Mouse (Mus musculus) hindbrain, embryonic 13.5 days (tissue): ENCODE results near the gene Acsl3. TPM values are rescaled to one million over a fixed set of nuclear protein-coding genes. Genes with fewer than 3 reads are reported as not detected.
A peak's percentile ranks its signal among the peaks of the same experiment; 100 is the strongest.

Source experiments
- ATAC-seq: fragments of 200-750 bp; cut with Nextera tagmentation; 2 replicates; pipeline ENCODE4 v1.8.0; 2017; ENCODE audit warnings: moderate TSS enrichment; ENCODE audit not compliant: low FRiP score
- H3K27ac ChIP-seq: fragments of 300-500 bp; sonication (generic); 2 replicates; pipeline ENCODE4 v1.5.1; 2015; ENCODE audit warnings: inconsistent platforms, mild to moderate bottlenecking, moderate library complexity
- H3K27me3 ChIP-seq: fragments of 300-500 bp; sonication (generic); 2 replicates; pipeline ENCODE4 v1.6.1; 2015; ENCODE audit warnings: mild to moderate bottlenecking, inconsistent platforms
- H3K36me3 ChIP-seq: fragments of 300-500 bp; sonication (generic); 2 replicates; pipeline ENCODE4 v1.6.1; 2015; ENCODE audit warnings: mild to moderate bottlenecking, inconsistent platforms
- H3K4me1 ChIP-seq: fragments of 300-500 bp; sonication (generic); replicated peaks from 2 replicates; pipeline ENCODE4 v1.6.1; 2015; ENCODE audit warnings: inconsistent platforms
- H3K4me2 ChIP-seq: fragments of 300-500 bp; sonication (generic); 2 replicates; pipeline ENCODE4 v1.6.1; 2015; ENCODE audit warnings: inconsistent platforms, mild to moderate bottlenecking, moderate library complexity
- H3K4me3 ChIP-seq: fragments of 300-500 bp; sonication (generic); 2 replicates; pipeline ENCODE4 v1.5.1; 2015; ENCODE audit warnings: mild to moderate bottlenecking, inconsistent platforms
- H3K9ac ChIP-seq: fragments of 300-500 bp; sonication (generic); 2 replicates; pipeline ENCODE4 v1.6.1; 2015; ENCODE audit warnings: mild to moderate bottlenecking, inconsistent platforms
- H3K9me3 ChIP-seq: fragments of 300-500 bp; sonication (generic); 2 replicates; pipeline ENCODE4 v1.6.1; 2016; ENCODE audit warnings: inconsistent platforms
- WGBS: fragments of 180-500 bp; shearing (Covaris S2); methylation state at CpG from one replicate; pipeline ENCODE4 v1.1.7; 2015; 5-methylcytosine and 5-hydroxymethylcytosine counted together
- polyA plus RNA-seq: library from polyadenylated mRNA; unstranded; fragments of >200 nt; fragmentation: Nextera tagmentation; extraction: Ambion mirVana; gene quantifications from 2 replicates; pipeline ENCODE4 v1.2.1, GENCODE M21; 2015

The Acsl3 gene
- polyA plus RNA-seq, 1 experiment from 2014 or later = 78.5 TPM

GRCm38 (mm10) chr1:78657021-78657629, 500 bp upstream of the Acsl3 start:
- peak overlapping the region; percentile 99 for H3K27ac ChIP-seq
- ATAC-seq = no peak
- peak overlapping the region; percentile 87 for H3K4me2 ChIP-seq
- WGBS = 27% methylated on average over 21 of the region's 22 CpGs
- peak overlapping the region; percentile 89 for H3K4me3 ChIP-seq
- H3K9me3 ChIP-seq = no peaks in the 10 kb centered on the region
- peaks cover 32% of the 10 kb centered on the region for H3K4me1 ChIP-seq
- H3K36me3 ChIP-seq = no peaks in the 10 kb centered on the region
- peak overlapping the region; percentile 98 for H3K9ac ChIP-seq
- no peaks in the 10 kb centered on the region for H3K27me3 ChIP-seq

- Histone ChIP-seq H3K4me3 (peak overlapping the region; percentile 89), H3K27ac (peak overlapping the region; percentile 99), H3K9ac (peak overlapping the region; percentile 98), H3K9me3 (no peaks in the 10 kb centered on the region), H3K27me3 (no peaks in the 10 kb centered on the region), H3K36me3 (no peaks in the 10 kb centered on the region), H3K4me2 (peak overlapping the region; percentile 87), H3K4me1 (peaks cover 32% of the 10 kb centered on the region)
- 2% methylated on average over 20 of the region's 20 CpGs for WGBS
- ATAC-seq = peak; percentile 19
These were observed 1.0 kb downstream of the Acsl3 start for GRCm38 (mm10) chr1:78658441-78659269.

GRCm38 (mm10) chr1:78659270-78659823, 1.7 kb downstream of the Acsl3 start:
- no peak overlapping the region for H3K27ac ChIP-seq
- 23% methylated on average over 4 of the region's 4 CpGs for WGBS
- H3K9me3 ChIP-seq = no peaks in the 10 kb centered on the region
- H3K9ac ChIP-seq = peak overlapping the region; percentile 98
- H3K27me3 ChIP-seq = no peaks in the 10 kb centered on the region
- H3K4me1 ChIP-seq = peaks cover 32% of the 10 kb centered on the region
- peaks cover 5% of the 10 kb centered on the region for H3K36me3 ChIP-seq
- peak overlapping the region; percentile 89 for H3K4me3 ChIP-seq
- ATAC-seq = no peak
- peak overlapping the region; percentile 87 for H3K4me2 ChIP-seq

- Histone ChIP-seq H3K36me3 (peaks cover 45% of the 10 kb centered on the region), H3K27ac (no peak overlapping the region), H3K9me3 (no peaks in the 10 kb centered on the region), H3K4me2 (no peak overlapping the region), H3K4me1 (peaks cover 22% of the 10 kb centered on the region), H3K27me3 (no peaks in the 10 kb centered on the region), H3K9ac (no peak overlapping the region), H3K4me3 (no peak overlapping the region)
- WGBS = 92% methylated on average over 4 of the region's 4 CpGs
- ATAC-seq = no peak
These were observed 6.7 kb downstream of the Acsl3 start for GRCm38 (mm10) chr1:78664326-78664725.

- Histone ChIP-seq H3K36me3 (peaks cover 45% of the 10 kb centered on the region), H3K9me3 (no peaks in the 10 kb centered on the region), H3K27ac (no peak overlapping the region), H3K9ac (no peak overlapping the region), H3K4me2 (no peak overlapping the region), H3K27me3 (no peaks in the 10 kb centered on the region), H3K4me3 (no peak overlapping the region), H3K4me1 (peaks cover 7% of the 10 kb centered on the region)
- ATAC-seq = no peak
- WGBS = 98% methylated on average over 9 of the region's 9 CpGs
These were observed 8.4 kb downstream of the Acsl3 start for GRCm38 (mm10) chr1:78665954-78666499.

GRCm38 (mm10) chr1:78666585-78666984, 9.0 kb downstream of the Acsl3 start:
- Histone ChIP-seq H3K27me3 (no peaks in the 10 kb centered on the region), H3K4me2 (no peak overlapping the region), H3K27ac (no peak overlapping the region), H3K9me3 (no peaks in the 10 kb centered on the region), H3K9ac (no peak overlapping the region), H3K4me1 (peaks cover under 1% of the 10 kb centered on the region; the same call in 1 of the 2 replicates), H3K36me3 (peaks cover 45% of the 10 kb centered on the region), H3K4me3 (no peak overlapping the region)
- 98% methylated on average over 1 of the region's 1 CpGs for WGBS
- ATAC-seq = no peak

- H3K9me3 ChIP-seq = no peaks in the 10 kb centered on the region
- no peak overlapping the region for H3K27ac ChIP-seq
- no peak overlapping the region for H3K4me2 ChIP-seq
- H3K4me1 ChIP-seq = no peaks in the 10 kb centered on the region; the same call in 1 of the 2 replicates
- 94% methylated on average over 3 of the region's 3 CpGs for WGBS
- no peaks in the 10 kb centered on the region for H3K27me3 ChIP-seq
- H3K9ac ChIP-seq = no peak overlapping the region
- H3K36me3 ChIP-seq = peaks cover 13% of the 10 kb centered on the region; the same call in 1 of the 2 replicates
- no peak overlapping the region for H3K4me3 ChIP-seq
- ATAC-seq = no peak
These were observed 24.7 kb downstream of the Acsl3 start for GRCm38 (mm10) chr1:78682291-78682690.

- Histone ChIP-seq H3K9me3 (no peaks in the 10 kb centered on the region), H3K9ac (no peak overlapping the region), H3K4me3 (no peak overlapping the region), H3K36me3 (peaks cover 20% of the 10 kb centered on the region), H3K27me3 (no peaks in the 10 kb centered on the region), H3K4me1 (no peaks in the 10 kb centered on the region), H3K4me2 (no peak overlapping the region), H3K27ac (no peak overlapping the region)
- 90% methylated on average over 8 of the region's 8 CpGs for WGBS
- ATAC-seq = no peak
These were observed 26.5 kb downstream of the Acsl3 start for GRCm38 (mm10) chr1:78684128-78684527.

GRCm38 (mm10) chr1:78686872-78687271, 29.2 kb downstream of the Acsl3 start:
- Histone ChIP-seq H3K4me3 (no peak overlapping the region), H3K4me2 (no peak overlapping the region), H3K9ac (no peak overlapping the region), H3K9me3 (no peaks in the 10 kb centered on the region), H3K27me3 (no peaks in the 10 kb centered on the region), H3K4me1 (no peaks in the 10 kb centered on the region), H3K36me3 (peaks cover 36% of the 10 kb centered on the region), H3K27ac (no peak overlapping the region)
- ATAC-seq = no peak

- Histone ChIP-seq H3K9me3 (no peaks in the 10 kb centered on the region), H3K27ac (no peak overlapping the region), H3K27me3 (no peaks in the 10 kb centered on the region), H3K9ac (no peak overlapping the region), H3K36me3 (peaks cover 39% of the 10 kb centered on the region), H3K4me1 (no peaks in the 10 kb centered on the region), H3K4me2 (no peak overlapping the region), H3K4me3 (no peak overlapping the region)
- 92% methylated on average over 7 of the region's 7 CpGs for WGBS
- ATAC-seq = no peak
These were observed 30.5 kb downstream of the Acsl3 start for GRCm38 (mm10) chr1:78688149-78688548.

- Histone ChIP-seq H3K27me3 (no peaks in the 10 kb centered on the region), H3K27ac (no peak overlapping the region), H3K4me2 (no peak overlapping the region), H3K9me3 (no peaks in the 10 kb centered on the region), H3K9ac (no peak overlapping the region), H3K4me3 (no peak overlapping the region), H3K36me3 (peaks cover 78% of the 10 kb centered on the region), H3K4me1 (no peaks in the 10 kb centered on the region)
- WGBS = 93% methylated on average over 9 of the region's 9 CpGs
- ATAC-seq = no peak
These were observed 37.1 kb downstream of the Acsl3 start for GRCm38 (mm10) chr1:78694503-78695258.

- H3K4me3 ChIP-seq = no peak overlapping the region
- no peaks in the 10 kb centered on the region for H3K27me3 ChIP-seq
- 95% methylated on average over 2 of the region's 2 CpGs for WGBS
- H3K9me3 ChIP-seq = no peaks in the 10 kb centered on the region
- no peak overlapping the region for H3K4me2 ChIP-seq
- H3K36me3 ChIP-seq = peaks cover 76% of the 10 kb centered on the region
- no peak overlapping the region for H3K9ac ChIP-seq
- no peak for ATAC-seq
- H3K4me1 ChIP-seq = no peaks in the 10 kb centered on the region
- H3K27ac ChIP-seq = no peak overlapping the region
These were observed 38.7 kb downstream of the Acsl3 start for GRCm38 (mm10) chr1:78696305-78696704.
